Mouse (Mus musculus): ENCODE results near the gene Tm9sf3.
A peak's percentile ranks its signal among the peaks of the same experiment; 100 is the strongest.
"Not testable (repeated sequence)": the region's sequence is repeated elsewhere in the genome, so short reads cannot be mapped to it uniquely, and the experiment has no call there.

The Tm9sf3 gene

DNA sequence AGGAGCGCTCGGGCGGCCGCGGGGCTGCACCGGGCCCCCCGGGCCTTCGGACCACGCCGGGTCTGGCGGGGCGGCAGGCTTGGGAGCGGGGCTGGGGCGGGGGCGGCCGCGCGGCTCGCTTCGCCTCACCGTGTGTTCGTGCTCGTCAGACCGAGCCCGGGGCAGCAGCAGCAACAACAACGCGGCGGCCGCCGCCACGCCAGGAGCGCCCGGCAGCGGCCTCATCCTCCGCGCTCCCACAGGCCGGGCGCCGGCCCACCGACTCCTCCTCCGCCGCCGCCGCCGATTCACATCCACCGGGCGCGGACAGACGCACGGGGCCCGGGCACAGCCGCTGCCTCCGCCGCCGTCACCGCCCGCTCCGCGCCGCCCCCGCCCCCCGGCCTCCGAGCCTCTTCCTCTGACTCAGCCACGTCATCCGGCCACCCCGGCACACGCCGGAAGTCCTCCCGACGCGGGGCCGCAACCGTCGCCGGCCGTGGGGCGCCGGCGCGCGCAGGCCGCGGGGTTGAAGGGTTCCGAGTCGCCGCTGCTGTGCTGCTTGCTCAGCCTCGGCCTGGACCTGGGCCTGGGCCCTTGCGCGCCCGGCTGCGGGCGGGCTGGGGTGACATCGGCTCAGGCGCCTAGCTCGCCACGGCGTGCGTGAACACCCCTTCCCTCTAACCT lies at the start of gene Tm9sf3:
TSS of gene Tm9sf3 (minus strand) at position 368 of the 666 bp plus-strand sequence.
- peak; percentile 96 for ATAC-seq (ENCODE audit: insufficient number of reproducible peaks, low FRiP score, low TSS enrichment)

DNA sequence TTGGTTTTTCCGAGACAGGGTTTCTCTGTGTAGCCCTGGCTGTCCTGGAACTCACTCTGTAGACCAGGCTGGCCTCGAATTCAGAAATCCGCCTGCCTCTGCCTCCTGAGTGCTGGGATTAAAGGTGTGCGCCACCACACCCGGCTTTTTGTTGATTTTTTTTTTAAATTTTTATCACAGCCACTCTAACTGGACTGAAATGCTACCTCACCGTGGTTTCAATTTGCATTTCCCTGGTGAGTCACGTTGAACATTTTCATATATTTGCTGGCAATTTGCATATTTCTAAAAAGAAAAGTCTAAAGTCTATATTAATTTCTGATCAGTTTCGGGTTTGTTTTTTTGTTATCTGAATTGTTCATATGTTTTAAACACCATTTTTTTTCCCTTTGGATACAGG lies 48.8 kb upstream of the Tm9sf3 start:
- ATAC-seq (ENCODE audit: insufficient number of reproducible peaks, low FRiP score, low TSS enrichment), result not testable (repeated sequence)

DNA sequence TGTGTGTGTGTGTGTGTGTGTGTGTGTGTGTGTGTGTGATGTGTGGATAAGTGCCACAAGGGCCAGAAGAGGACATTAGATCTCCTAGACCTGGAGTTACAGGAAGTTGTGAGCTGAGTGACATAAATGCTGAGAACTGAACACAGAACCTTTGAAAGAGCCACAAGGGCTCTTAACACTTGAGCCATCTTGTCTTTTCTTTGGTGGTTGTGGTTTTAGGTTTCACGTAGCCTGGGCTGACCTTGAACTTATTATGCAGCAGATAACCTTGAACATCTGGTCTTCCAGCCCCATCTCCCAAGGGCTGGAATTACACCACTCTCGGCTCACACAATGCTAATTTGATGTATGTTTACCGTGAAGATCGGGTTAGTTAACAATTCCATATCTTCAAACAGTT lies 48.2 kb upstream of the Tm9sf3 start:
- no peak for ATAC-seq (ENCODE audit: insufficient number of reproducible peaks, low FRiP score, low TSS enrichment)

DNA sequence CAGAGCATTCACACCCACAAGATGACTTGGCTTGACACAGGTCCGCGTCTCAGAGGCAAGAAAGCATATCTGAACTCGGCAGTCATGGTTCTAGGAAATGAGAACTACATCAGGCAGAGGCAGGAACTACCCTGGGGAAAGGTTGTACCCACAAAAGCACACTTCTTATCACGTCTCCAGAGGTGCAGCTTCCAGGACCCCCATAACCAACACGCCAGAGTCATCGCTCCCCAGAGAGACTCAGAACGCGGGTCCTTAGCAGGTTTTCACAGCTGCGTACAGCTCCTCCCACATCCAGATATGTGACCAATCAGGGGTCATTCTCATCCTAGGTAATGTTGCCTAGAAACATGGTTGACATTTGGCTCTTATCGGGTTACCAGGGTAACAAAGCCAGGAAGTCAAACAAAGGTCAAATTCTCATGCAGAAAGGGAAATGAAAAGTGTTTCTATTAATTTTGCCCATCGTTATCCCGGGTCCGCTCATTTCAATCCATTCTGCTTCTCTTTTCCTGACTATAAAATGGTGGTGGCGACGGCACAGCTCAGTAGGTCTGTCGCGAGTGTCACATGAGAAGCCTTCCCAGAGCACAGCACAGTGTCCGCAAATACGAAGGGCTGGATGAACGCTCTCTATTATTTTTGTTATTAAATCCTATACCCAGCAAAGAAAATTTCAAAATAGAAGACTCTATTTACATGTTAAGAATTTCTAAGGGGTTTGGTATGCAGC lies 47.3 kb upstream of the Tm9sf3 start:
- no peak for ATAC-seq (ENCODE audit: insufficient number of reproducible peaks, low FRiP score, low TSS enrichment)

DNA sequence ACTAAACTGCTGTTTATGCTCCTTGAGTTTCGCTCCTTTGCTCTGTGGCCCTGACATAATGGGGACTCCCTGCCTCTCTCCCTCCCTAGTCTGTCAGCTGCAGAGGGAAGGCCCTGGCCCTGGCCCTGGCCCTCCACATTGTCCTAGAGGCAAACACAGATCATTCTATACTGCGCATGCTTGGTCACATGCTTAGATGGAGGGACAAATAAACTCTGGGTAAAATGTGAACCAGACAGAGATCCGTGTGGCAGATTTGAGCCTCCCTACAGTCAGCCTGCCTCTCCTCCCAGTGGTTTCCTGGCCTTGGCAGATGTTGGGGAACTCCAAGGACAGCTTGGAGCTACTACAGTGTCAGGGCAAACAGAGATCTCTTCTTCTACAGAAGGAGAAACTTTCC lies 40.1 kb upstream of the Tm9sf3 start:
- no peak for ATAC-seq (ENCODE audit: insufficient number of reproducible peaks, low FRiP score, low TSS enrichment)

DNA sequence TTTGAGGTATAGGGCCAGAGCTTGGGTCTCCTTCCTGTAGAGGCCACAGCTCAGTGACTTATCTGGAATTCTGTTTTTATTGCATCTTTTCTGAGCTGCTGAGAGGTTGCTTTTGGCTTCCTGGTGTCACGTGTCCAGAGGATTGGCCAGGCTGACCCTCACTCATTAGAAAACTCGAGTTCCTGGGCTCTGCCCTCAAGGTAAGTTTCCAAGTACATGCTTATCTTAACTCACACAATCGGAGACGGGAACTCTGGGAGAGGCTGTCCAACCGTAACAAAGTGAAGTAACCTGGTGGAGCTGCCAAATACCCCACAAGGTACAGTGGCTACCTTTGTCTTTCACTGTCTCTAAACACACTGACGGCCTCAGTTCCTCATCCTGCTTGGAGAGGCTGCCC lies 39.6 kb upstream of the Tm9sf3 start:
- ATAC-seq (ENCODE audit: insufficient number of reproducible peaks, low FRiP score, low TSS enrichment), result no peak

DNA sequence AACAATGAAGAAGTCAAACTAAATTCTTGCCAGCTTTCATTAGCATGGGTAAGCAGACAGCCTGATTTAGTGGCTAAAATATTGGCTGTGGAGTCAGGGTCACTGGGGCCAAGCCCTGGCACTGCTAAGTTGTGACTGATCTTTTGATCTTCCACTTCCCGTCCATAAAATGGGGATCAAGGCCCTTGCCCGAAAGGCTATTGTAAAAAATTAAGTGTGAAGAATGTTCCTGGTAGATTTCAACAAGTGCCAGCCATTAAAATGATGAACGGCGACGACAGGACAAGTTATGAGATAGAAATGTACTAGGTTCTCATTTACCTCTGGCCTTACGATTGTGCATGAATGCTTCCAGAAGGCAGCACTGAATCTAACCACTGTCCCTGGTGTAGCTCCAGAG lies 38.1 kb upstream of the Tm9sf3 start:
- no peak for ATAC-seq (ENCODE audit: insufficient number of reproducible peaks, low FRiP score, low TSS enrichment)

DNA sequence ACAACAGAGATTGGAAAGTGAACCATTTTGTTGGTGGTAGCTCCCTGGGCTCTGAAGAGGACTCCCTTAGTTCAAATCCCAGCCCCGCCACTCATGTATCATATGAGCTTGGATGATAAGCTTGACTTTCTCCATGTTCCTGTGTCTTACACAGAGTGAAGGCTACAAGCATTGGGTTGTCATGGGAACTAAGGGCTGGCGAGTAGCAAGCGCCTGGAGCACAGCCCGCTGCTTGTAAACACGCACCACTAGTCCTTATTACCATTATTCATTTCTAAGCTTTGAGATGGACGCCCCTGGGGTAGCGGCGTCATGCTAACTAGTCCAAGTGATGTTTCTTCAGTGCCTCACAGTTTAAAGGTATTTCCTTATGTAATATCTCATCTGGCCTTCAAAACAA lies 35.6 kb upstream of the Tm9sf3 start:
- ATAC-seq (ENCODE audit: insufficient number of reproducible peaks, low FRiP score, low TSS enrichment), result no peak

DNA sequence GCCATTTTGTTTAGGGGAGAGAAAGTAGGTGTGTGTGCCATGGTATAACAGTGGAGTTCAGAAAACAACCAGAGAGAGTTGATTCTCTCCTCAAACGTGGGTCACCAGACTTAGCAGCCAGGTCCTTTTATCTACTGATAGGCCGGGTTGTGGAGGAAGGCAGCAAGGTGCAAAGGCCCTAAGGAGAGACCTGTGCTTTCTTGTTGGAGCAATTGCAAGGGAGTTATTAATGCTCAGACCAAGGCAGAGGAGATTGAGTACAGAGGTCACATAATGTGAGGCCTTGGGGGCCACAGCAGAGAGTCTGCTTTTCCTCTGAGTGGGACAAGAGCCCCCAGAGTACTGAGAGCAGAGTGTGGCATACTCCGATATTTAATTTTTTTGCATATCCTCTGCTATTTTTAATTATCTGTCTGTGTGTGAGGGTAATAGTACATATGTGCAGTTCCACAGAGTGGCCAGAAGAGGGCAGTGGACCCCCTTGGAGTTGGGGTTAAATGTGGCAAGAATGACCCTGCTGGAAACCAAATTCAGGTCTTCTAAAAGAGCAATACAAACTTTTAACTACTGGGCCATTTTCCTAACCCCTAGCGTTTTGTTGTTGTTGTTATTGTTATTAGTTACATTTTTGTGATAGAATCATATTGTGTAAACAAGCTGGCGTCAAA lies 27.3 kb upstream of the Tm9sf3 start:
- no peak for ATAC-seq (ENCODE audit: insufficient number of reproducible peaks, low FRiP score, low TSS enrichment)

DNA sequence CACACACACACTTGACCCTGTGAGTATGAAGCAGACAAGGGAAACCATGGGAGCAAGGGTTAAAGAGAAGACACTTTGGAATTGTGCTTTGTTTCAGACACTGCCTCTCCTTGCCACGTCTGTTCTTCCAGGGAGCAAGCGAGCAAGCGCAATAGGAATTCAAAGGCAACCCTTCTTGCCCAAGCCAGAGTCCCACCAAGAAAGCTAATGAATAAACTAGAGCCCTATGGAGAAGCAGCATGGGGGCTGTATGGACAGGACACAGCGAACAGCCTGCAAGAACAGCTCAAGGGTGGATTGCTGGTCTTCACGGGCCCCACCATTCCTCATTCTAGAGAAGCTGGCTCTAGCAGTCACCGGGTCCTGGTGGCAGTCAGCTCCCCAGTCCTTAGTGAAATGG lies 24.8 kb upstream of the Tm9sf3 start:
- no peak for ATAC-seq (ENCODE audit: insufficient number of reproducible peaks, low FRiP score, low TSS enrichment)

DNA sequence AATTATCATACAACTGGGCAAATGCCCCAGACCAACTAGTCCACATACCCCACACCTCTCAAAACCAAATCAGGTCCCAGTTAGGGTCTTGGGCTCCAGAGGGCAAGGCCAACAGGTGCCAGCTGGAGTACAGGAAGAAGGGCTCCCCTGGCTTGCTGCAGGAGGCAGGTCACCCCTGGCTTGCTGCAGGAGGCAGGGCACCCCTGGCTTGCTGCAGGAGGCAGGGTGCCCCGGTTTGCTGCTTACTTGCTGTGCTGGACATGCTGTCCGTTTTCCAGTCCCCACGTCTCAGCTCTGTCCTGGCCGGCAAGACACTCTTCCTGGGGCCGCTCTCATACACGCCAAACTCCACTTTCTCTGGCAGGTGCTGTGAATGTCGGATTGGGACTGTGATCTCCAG lies 23.4 kb upstream of the Tm9sf3 start:
- no peak for ATAC-seq (ENCODE audit: insufficient number of reproducible peaks, low FRiP score, low TSS enrichment)

DNA sequence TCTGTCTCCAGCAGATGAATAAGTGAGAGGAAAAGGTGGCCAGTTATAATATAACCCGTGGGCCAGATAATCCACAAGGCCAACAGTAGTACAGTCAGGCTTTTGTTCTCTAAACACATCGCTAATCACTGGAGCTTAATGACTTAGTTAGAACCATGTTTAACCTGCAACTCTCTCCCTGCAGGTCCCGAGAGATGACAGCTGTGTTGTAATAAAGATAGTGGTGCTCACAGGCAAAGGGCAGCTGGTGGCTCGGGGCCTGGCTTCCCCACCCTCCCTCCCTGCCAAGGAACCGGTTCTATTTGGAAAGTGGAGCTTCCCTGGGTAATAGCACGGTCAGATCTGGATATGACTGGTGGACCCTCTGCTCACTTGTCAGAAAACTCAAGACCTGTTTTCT lies 20.7 kb upstream of the Tm9sf3 start:
- no peak for ATAC-seq (ENCODE audit: insufficient number of reproducible peaks, low FRiP score, low TSS enrichment)

DNA sequence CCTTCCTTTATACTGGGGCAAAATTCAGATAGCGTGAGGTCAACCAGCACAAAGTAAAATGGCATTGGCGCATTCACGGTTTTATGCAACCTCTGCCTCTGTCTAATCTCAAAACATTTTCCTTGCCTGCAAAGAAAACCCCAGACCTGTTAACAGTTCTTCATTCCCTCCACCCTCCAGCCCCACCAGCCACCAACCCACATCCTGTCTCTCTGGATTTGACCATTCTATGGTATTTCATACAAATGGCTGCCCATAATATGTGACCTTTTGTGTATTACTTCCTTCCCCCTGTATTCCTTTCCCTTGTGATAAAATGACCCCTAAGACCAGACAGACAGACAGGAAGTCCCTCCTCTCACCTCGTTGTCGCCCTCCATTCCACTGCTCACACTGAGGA lies 18.9 kb upstream of the Tm9sf3 start:
- ATAC-seq (ENCODE audit: insufficient number of reproducible peaks, low FRiP score, low TSS enrichment), result no peak

DNA sequence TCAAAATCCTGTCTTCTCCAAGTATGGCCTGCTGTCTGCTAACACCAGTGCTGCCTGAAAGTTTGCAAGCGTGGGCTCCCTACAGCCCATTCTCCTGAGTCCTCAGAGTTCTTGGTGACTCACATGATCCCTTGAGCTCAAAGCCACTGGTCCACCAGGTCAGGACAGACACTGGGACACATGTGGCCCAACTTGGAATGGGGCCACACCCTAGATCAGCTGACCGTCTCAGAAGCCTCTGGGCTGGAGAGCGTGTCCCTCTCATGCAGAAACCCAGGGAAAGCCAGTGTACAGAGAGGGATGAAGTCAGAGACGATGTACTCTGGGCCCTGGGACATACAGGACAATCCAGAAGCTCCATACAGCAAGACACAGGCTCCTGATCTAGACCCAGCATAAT lies 18.4 kb upstream of the Tm9sf3 start:
- no peak for ATAC-seq (ENCODE audit: insufficient number of reproducible peaks, low FRiP score, low TSS enrichment)

DNA sequence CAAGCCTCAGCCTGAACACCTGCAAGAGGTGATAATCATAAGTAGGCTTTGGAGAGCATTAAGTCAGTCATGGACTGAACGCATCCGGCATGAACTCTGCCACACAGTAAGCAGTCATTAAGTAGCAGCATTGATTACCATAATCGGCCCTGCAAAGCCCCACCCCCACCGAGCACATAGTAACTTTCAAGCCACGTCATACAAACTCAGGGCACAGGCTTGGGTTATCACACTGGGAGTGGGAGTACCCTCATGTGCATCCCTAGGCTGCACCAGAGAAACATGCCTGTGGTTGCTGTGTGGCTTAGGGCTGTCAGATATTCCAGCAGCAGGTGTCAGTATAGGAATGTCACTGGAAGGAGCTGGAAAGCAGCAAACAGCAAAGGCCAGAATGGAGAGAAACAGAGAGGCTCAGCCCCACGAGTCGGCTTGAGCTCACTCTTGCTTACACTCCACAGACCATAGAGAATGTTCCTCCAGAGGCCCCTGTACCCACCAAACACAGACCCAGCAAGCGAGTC lies 16.0 kb upstream of the Tm9sf3 start:
- ATAC-seq (ENCODE audit: insufficient number of reproducible peaks, low FRiP score, low TSS enrichment), result no peak

DNA sequence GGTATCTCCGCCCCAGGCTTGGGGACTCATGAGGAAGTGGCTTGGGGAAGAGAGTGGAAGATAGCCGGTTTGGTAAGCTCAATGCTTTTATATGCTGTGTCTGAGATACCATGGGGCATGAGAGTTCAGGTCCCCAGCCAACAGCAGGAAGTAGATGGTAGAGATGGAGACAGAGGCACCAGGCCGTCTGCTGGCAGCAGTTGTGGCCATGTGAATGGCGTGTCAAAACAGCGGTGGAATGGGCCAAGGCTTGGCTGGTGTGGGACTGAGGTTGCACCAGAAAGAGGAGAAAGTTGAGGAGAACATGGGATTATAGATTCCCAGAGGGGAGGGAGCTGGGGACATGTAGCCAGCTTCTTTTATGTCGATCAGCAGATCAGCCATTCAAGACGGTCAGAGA lies 14.8 kb upstream of the Tm9sf3 start:
- no peak for ATAC-seq (ENCODE audit: insufficient number of reproducible peaks, low FRiP score, low TSS enrichment)

DNA sequence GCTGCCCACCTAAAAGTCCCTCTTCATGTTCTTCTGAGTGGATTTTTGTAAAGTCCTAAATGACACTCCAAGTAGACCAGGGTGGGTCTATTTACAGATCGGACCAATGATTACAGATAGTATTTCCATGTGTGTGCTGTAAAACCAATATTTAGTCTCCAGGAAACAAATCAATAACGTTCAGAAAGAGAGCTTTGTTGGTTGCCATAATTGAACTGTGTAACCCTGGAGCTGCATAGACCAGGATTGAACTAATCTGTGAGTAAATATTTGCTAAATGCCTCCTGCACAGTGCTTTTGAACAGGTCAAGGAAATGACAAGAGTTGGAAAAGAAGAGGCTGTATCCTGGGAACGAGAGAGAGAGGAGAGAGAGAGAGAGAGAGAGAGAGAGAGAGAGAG lies 11.8 kb upstream of the Tm9sf3 start:
- ATAC-seq (ENCODE audit: insufficient number of reproducible peaks, low FRiP score, low TSS enrichment), result no peak

DNA sequence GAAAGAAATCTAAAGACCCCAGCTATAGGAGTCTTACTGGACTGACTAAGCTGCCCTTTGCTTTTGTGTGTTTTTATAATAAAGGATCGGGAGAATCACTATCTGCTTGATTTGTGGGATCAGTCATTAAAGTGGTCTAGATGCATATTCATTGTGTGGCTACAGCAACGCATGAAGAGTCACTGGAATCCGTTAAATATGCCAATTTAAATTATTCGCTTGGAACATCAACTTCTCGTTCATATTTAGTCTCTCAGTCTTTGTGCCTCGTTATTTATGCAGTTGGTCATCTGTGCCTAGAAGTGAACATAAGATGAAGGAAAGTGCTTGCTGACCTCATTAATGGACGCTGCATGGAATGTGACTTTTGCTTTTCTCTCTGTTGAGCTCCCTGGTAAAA lies 7.1 kb upstream of the Tm9sf3 start:
- no peak for ATAC-seq (ENCODE audit: insufficient number of reproducible peaks, low FRiP score, low TSS enrichment)

DNA sequence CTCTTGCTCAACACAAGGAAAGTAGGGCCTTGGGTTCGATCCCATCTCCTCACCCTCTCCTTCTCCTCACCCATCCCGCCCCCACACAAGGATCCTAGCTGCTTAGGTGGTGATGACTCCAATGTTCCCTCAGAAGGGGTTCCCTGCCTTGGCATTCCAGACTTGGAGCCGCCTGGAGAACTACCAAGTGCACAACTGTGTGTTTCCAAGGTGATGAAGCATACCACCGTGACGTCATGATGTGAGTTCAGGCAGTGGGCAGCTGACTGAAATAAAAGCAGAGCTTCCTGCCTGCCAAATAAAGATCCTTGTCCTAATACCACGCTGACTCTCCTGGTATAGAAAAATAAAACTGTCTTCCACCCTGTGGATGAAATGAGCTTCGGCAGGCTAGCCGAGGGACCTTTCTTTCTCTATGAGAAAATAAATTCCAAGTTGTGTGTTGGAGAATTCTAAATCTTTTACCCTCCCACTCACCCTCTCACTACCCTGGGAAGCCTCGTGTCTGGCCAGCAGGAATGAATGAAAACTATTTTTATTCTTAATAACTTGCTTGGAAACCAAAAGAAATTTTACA lies 6.4 kb upstream of the Tm9sf3 start:
- ATAC-seq (ENCODE audit: insufficient number of reproducible peaks, low FRiP score, low TSS enrichment), result no peak

DNA sequence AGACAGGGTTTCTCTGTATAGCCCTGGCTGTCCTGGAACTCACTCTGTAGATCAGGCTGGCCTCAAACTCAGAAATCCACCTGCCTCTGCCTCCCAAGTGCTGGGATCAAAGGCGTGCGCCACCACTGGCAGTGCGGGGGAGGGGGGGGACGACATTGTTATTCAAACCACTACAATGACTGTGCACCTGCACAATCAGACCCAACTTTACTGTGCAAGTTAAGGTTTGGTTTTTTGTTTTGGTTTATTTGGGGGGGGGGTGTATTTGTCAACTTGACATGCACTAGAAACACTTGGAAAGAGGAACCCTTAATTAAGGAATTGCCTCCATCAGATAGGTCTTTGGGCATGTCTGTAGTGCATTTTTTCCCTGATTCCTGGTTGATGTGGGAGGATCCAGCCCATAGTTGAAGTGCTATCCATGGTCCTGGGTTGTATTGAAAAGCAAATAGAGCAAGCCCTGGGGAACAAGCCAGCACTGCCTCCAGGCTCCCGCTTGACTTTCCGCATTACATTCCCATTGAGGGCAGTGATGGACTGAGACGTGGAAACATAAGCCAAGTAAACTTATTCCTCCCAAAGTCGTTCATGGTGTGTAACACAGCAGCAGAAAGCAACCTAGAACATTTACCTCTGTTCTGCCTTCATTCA lies 2.6 kb upstream of the Tm9sf3 start:
- ATAC-seq (ENCODE audit: insufficient number of reproducible peaks, low FRiP score, low TSS enrichment), result no peak

DNA sequence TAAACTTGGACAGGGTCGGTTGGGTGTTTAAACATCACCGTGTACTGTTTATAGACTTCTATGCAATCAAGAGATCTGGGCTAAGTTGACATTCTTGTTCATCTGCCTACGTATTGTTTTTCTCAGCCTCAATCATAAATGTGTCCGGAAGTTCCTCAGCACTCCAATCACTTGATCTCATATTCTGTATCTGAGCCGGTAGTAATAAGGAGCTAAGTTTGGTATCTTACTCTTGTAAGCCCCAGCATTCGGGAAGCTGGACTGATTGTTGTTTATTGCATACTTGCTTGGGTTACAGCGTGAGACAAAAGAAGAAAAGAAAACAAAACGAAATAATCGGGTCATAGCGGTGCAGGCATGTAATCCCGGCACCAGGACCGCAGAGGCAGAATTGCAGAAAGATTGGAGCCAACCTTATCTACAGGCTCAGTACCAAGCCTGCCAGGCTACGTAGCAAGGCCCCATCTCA lies 568 bp upstream of the Tm9sf3 start:
- ATAC-seq (ENCODE audit: insufficient number of reproducible peaks, low FRiP score, low TSS enrichment), result no peak
